Mouse (Mus musculus): Measurements from ENCODE around the gene Mrfap1.

DNA sequence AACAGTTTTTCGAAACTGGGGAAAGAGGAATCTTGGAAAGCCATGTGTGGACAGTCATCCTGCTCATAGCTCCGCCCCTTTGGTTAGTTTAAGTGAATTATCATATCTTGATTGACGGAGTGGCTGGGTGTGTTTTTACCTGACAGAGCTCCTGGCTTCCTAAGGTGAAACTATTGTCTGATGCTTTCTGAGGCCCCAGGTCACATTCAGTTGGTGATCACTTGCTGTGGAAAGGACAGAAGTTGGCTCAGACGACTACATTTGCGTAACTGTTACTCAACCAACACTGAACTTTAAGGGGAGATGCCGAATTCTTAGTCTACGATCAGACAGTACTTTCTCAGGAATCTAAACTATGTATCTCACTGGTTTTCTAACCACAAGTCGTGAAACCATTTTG lies 719 bp upstream of the Mrfap1 start:
- TF ChIP-seq CTCF (IDR thresholded peaks at IDR 0.05; ENCODE audit: insufficient read depth, low read length): no peak
- no peak for TF ChIP-seq POLR2A (IDR thresholded peaks at IDR 0.05; ENCODE audit: borderline replicate concordance, extremely low read depth, low read depth, low read length)
